Mouse (Mus musculus): Measurements from ENCODE around the gene Setdb1. TPM values are rescaled to one million over a fixed set of nuclear protein-coding genes. Genes with fewer than 3 reads are reported as not detected.

Setdb1 gene
- polyA plus RNA-seq, 1 experiment: 15.6 TPM

- no peak for TF ChIP-seq CEBPB (IDR thresholded peaks at IDR 0.05; ENCODE audit: low read depth)
- no peak for TF ChIP-seq CTCF (IDR thresholded peaks at IDR 0.05; ENCODE audit: control insufficient read depth, insufficient read depth, insufficient read length)
- no peak for TF ChIP-seq MYOD1 (IDR thresholded peaks at IDR 0.05; ENCODE audit: control insufficient read depth, insufficient read length, low read depth)
- TF ChIP-seq MYOG (IDR thresholded peaks at IDR 0.05; ENCODE audit: control insufficient read depth, extremely low read depth, insufficient read length): no peak
- TF ChIP-seq MAX (IDR thresholded peaks at IDR 0.05): no peak
- no peak for TF ChIP-seq FOSL1 (IDR thresholded peaks at IDR 0.05; ENCODE audit: insufficient read depth, low read length, poor library complexity, severe bottlenecking)
- Histone ChIP-seq H3K4me3 (ENCODE audit: insufficient read depth, poor library complexity, severe bottlenecking) (no peak overlapping the region), H3ac (ENCODE audit: control insufficient read depth, insufficient read length, low read depth) (no peak overlapping the region), H3K79me3 (ENCODE audit: low read depth) (peaks cover 5% of the 10 kb centered on the region), H3K27me3 (ENCODE audit: control insufficient read depth, insufficient read depth, insufficient read length) (no peaks in the 10 kb centered on the region), H3K36me3 (ENCODE audit: control insufficient read depth, insufficient read depth) (peaks cover 30% of the 10 kb centered on the region), H3K79me2 (ENCODE audit: control insufficient read depth, insufficient read depth) (peaks cover 28% of the 10 kb centered on the region)
Observed at GRCm38 (mm10) chr3:95287541-95287940, 69.5 kb downstream of the Setdb1 start.

GRCm38 (mm10) chr3:95286510-95286909 lies 70.5 kb downstream of the Setdb1 start:
- TF ChIP-seq CTCF (IDR thresholded peaks at IDR 0.05; ENCODE audit: control insufficient read depth, insufficient read depth, insufficient read length) (no peak), CEBPB (IDR thresholded peaks at IDR 0.05; ENCODE audit: low read depth) (no peak), MYOD1 (IDR thresholded peaks at IDR 0.05; ENCODE audit: control insufficient read depth, insufficient read length, low read depth) (no peak), USF1 (IDR thresholded peaks at IDR 0.05; ENCODE audit: low read depth) (no peak), FOSL1 (IDR thresholded peaks at IDR 0.05; ENCODE audit: insufficient read depth, low read length, poor library complexity, severe bottlenecking) (no peak)
- peaks cover 20% of the 10 kb centered on the region for H3K36me3 ChIP-seq (ENCODE audit: control insufficient read depth, insufficient read depth)
- no peak overlapping the region for H3K4me3 ChIP-seq (ENCODE audit: insufficient read depth, poor library complexity, severe bottlenecking)
- H3K27me3 ChIP-seq (ENCODE audit: control insufficient read depth, insufficient read depth, insufficient read length): no peaks in the 10 kb centered on the region
- peaks cover 7% of the 10 kb centered on the region for H3K79me3 ChIP-seq (ENCODE audit: low read depth)
- H3K79me2 ChIP-seq (ENCODE audit: control insufficient read depth, insufficient read depth): peaks cover 28% of the 10 kb centered on the region
- H3ac ChIP-seq (ENCODE audit: control insufficient read depth, insufficient read length, low read depth): no peak overlapping the region

GRCm38 (mm10) chr3:95286011-95286410 lies 71.0 kb downstream of the Setdb1 start:
- H3K27me3 ChIP-seq (ENCODE audit: control insufficient read depth, insufficient read depth, insufficient read length): no peaks in the 10 kb centered on the region
- H3K4me3 ChIP-seq (ENCODE audit: insufficient read depth, poor library complexity, severe bottlenecking): no peak overlapping the region
- H3K79me2 ChIP-seq (ENCODE audit: control insufficient read depth, insufficient read depth): peaks cover 32% of the 10 kb centered on the region
- no peak overlapping the region for H3ac ChIP-seq (ENCODE audit: control insufficient read depth, insufficient read length, low read depth)
- TF ChIP-seq MYOD1 (IDR thresholded peaks at IDR 0.05; ENCODE audit: control insufficient read depth, insufficient read length, low read depth) (no peak), FOSL1 (IDR thresholded peaks at IDR 0.05; ENCODE audit: insufficient read depth, low read length, poor library complexity, severe bottlenecking) (no peak), USF1 (IDR thresholded peaks at IDR 0.05; ENCODE audit: low read depth) (no peak), CEBPB (IDR thresholded peaks at IDR 0.05; ENCODE audit: low read depth) (no peak), MYOG (IDR thresholded peaks at IDR 0.05; ENCODE audit: control insufficient read depth, extremely low read depth, insufficient read length) (no peak), MAX (IDR thresholded peaks at IDR 0.05) (no peak), CTCF (IDR thresholded peaks at IDR 0.05; ENCODE audit: control insufficient read depth, insufficient read depth, insufficient read length) (no peak)
- peaks cover 18% of the 10 kb centered on the region for H3K36me3 ChIP-seq (ENCODE audit: control insufficient read depth, insufficient read depth)
- peaks cover 7% of the 10 kb centered on the region for H3K79me3 ChIP-seq (ENCODE audit: low read depth)

- Histone ChIP-seq H3K4me3 (ENCODE audit: insufficient read depth, poor library complexity, severe bottlenecking) (no peak overlapping the region), H3K79me3 (ENCODE audit: low read depth) (peaks cover 7% of the 10 kb centered on the region), H3ac (ENCODE audit: control insufficient read depth, insufficient read length, low read depth) (no peak overlapping the region), H3K79me2 (ENCODE audit: control insufficient read depth, insufficient read depth) (peaks cover 38% of the 10 kb centered on the region), H3K27me3 (ENCODE audit: control insufficient read depth, insufficient read depth, insufficient read length) (no peaks in the 10 kb centered on the region), H3K36me3 (ENCODE audit: control insufficient read depth, insufficient read depth) (peaks cover 18% of the 10 kb centered on the region)
- TF ChIP-seq MAX (IDR thresholded peaks at IDR 0.05) (no peak), FOSL1 (IDR thresholded peaks at IDR 0.05; ENCODE audit: insufficient read depth, low read length, poor library complexity, severe bottlenecking) (no peak)
Observed at GRCm38 (mm10) chr3:95285390-95285789, 71.6 kb downstream of the Setdb1 start.

GRCm38 (mm10) chr3:95284501-95285281 lies 72.3 kb downstream of the Setdb1 start:
- Histone ChIP-seq H3K79me2 (ENCODE audit: control insufficient read depth, insufficient read depth) (peaks cover 39% of the 10 kb centered on the region), H3ac (ENCODE audit: control insufficient read depth, insufficient read length, low read depth) (no peak overlapping the region), H3K79me3 (ENCODE audit: low read depth) (peaks cover 7% of the 10 kb centered on the region), H3K27me3 (ENCODE audit: control insufficient read depth, insufficient read depth, insufficient read length) (no peaks in the 10 kb centered on the region), H3K36me3 (ENCODE audit: control insufficient read depth, insufficient read depth) (peaks cover 15% of the 10 kb centered on the region), H3K4me3 (ENCODE audit: insufficient read depth, poor library complexity, severe bottlenecking) (no peak overlapping the region)
- TF ChIP-seq MYOG (IDR thresholded peaks at IDR 0.05; ENCODE audit: control insufficient read depth, extremely low read depth, insufficient read length): no peak

- H3ac ChIP-seq (ENCODE audit: control insufficient read depth, insufficient read length, low read depth): peak overlapping the region; percentile 16
- H3K4me3 ChIP-seq (ENCODE audit: insufficient read depth, poor library complexity, severe bottlenecking): peak overlapping the region; percentile 89
- peaks cover 10% of the 10 kb centered on the region for H3K36me3 ChIP-seq (ENCODE audit: control insufficient read depth, insufficient read depth)
- TF ChIP-seq MYOD1 (IDR thresholded peaks at IDR 0.05; ENCODE audit: control insufficient read depth, insufficient read length, low read depth) (no peak), CEBPB (IDR thresholded peaks at IDR 0.05; ENCODE audit: low read depth) (no peak), USF1 (IDR thresholded peaks at IDR 0.05; ENCODE audit: low read depth) (no peak), CTCF (IDR thresholded peaks at IDR 0.05; ENCODE audit: control insufficient read depth, insufficient read depth, insufficient read length) (no peak), MAX (IDR thresholded peaks at IDR 0.05) (no peak), MYOG (IDR thresholded peaks at IDR 0.05; ENCODE audit: control insufficient read depth, extremely low read depth, insufficient read length) (no peak), FOSL1 (IDR thresholded peaks at IDR 0.05; ENCODE audit: insufficient read depth, low read length, poor library complexity, severe bottlenecking) (no peak)
- H3K79me3 ChIP-seq (ENCODE audit: low read depth): peaks cover 7% of the 10 kb centered on the region
- H3K27me3 ChIP-seq (ENCODE audit: control insufficient read depth, insufficient read depth, insufficient read length): no peaks in the 10 kb centered on the region
- peaks cover 39% of the 10 kb centered on the region for H3K79me2 ChIP-seq (ENCODE audit: control insufficient read depth, insufficient read depth)
Observed at GRCm38 (mm10) chr3:95284062-95284461, 72.9 kb downstream of the Setdb1 start.

Data from C2C12 (cell line).